Mouse (Mus musculus) heart, postnatal 10 days (tissue): ENCODE data around the gene Gm10570. TPM values are rescaled to one million over a fixed set of nuclear protein-coding genes. Genes with fewer than 3 reads are reported as not detected.
A peak's percentile ranks its signal among the peaks of the same experiment; 100 is the strongest.

Experiments used
- DNase-seq, 2 experiments: peaks; one replicate each; pipeline ENCODE4 v3.0.0; 2021
- intact Hi-C: fragments of 180-260 bp; cut with DNase I; formaldehyde crosslinking; loops from one replicate; pipeline ENCODE4 v1.15.1; 2025
- total RNA-seq, 2 experiments: library from RNA; stranded (reverse); gene quantifications; 2 replicates each; pipeline ENCODE4 v1.2.3; 2021

The Gm10570 gene
- total RNA-seq, 2 experiments from 2014 or later: 1.1 TPM; not detected in 1

- intact Hi-C loops: no loop called here
- DNase-seq: peak; percentile 88 to 90
Measured at GRCm38 (mm10) chr4:130306796-130307630, 1.5 kb downstream of the Gm10570 start.

GRCm38 (mm10) chr4:130304746-130305145 is 3.7 kb downstream of the Gm10570 start:
- intact Hi-C loops: no loop called here
- DNase-seq: no peak

GRCm38 (mm10) chr4:130302285-130302870 is 6.1 kb downstream of the Gm10570 start:
- intact Hi-C loops: no loop called here
- DNase-seq: no peak

GRCm38 (mm10) chr4:130299629-130300018 is 8.8 kb downstream of the Gm10570 start:
- no peak for DNase-seq

GRCm38 (mm10) chr4:130298877-130299628 is 9.4 kb downstream of the Gm10570 start:
- intact Hi-C loops: no loop called here

More at GRCm38 (mm10) chr4:130299629-130300018, 8.8 kb downstream of the Gm10570 start:
- intact Hi-C loops: no loop called here

GRCm38 (mm10) chr4:130297123-130297529 is 11.3 kb downstream of the Gm10570 start:
- DNase-seq: peak in 1 of 2 experiments; percentile 31
- intact Hi-C loops: no loop called here

More at GRCm38 (mm10) chr4:130298877-130299628, 9.4 kb downstream of the Gm10570 start:
- DNase-seq: peak; percentile 88 to 92

GRCm38 (mm10) chr4:130296243-130296965 is 12.1 kb downstream of the Gm10570 start:
- intact Hi-C loops: no loop called here
- DNase-seq: no peak

GRCm38 (mm10) chr4:130295047-130295745 is 13.3 kb downstream of the Gm10570 start:
- peak; percentile 23 to 57 for DNase-seq
- intact Hi-C loops: no loop called here

- intact Hi-C loops: no loop called here
- no peak for DNase-seq
Measured at GRCm38 (mm10) chr4:130294513-130294912, 14.0 kb downstream of the Gm10570 start.

- peak; percentile 80 to 87 for DNase-seq
- intact Hi-C loops: loop anchor here (1.0 to 2.0 kb wide), 2 partner anchors 28 to 93 kb away; no protein-coding TSS in a partner anchor
Measured at GRCm38 (mm10) chr4:130292271-130292670, 16.2 kb downstream of the Gm10570 start.

- intact Hi-C loops: no loop called here
- DNase-seq: no peak
Measured at GRCm38 (mm10) chr4:130289824-130290223, 18.6 kb downstream of the Gm10570 start.

- peak; percentile 45 to 47 for DNase-seq
- intact Hi-C loops: no loop called here
Measured at GRCm38 (mm10) chr4:130286531-130286930, 21.9 kb downstream of the Gm10570 start.

- DNase-seq: no peak
- intact Hi-C loops: no loop called here
Measured at GRCm38 (mm10) chr4:130283826-130284225, 24.6 kb downstream of the Gm10570 start.

- no peak for DNase-seq
- intact Hi-C loops: no loop called here
Measured at GRCm38 (mm10) chr4:130282856-130283255, 25.6 kb downstream of the Gm10570 start.

GRCm38 (mm10) chr4:130279105-130279504 is 29.4 kb downstream of the Gm10570 start, which contains the start of gene Serinc2:
Gene Serinc2 (minus strand): TSS chr4:130279205.
- intact Hi-C loops: no loop called here
- DNase-seq: no peak

- DNase-seq: no peak
- intact Hi-C loops: no loop called here
Measured at GRCm38 (mm10) chr4:130276573-130277176, 31.8 kb downstream of the Gm10570 start.

GRCm38 (mm10) chr4:130275823-130276105 is 32.7 kb downstream of the Gm10570 start:
- intact Hi-C loops: no loop called here
- no peak for DNase-seq

- intact Hi-C loops: no loop called here
- peak in 1 of 2 experiments; percentile 15 for DNase-seq
Measured at GRCm38 (mm10) chr4:130275016-130275822, 33.3 kb downstream of the Gm10570 start.
